Mouse (Mus musculus) heart, embryonic 15.5 days (tissue): ENCODE results near the gene Capn8. TPM values are rescaled to one million over a fixed set of nuclear protein-coding genes. Genes with fewer than 3 reads are reported as not detected.
A peak's percentile ranks its signal among the peaks of the same experiment; 100 is the strongest.

ENCODE experiments used
- ATAC-seq: fragments of 200-750 bp; cut with Nextera tagmentation; replicated peaks from 2 replicates; pipeline ENCODE4 v1.8.0; 2017; ENCODE audit warnings: low read depth, moderate TSS enrichment; ENCODE audit not compliant: insufficient number of reproducible peaks, insufficient read depth, low FRiP score
- H3K27ac ChIP-seq: fragments of 300-500 bp; sonication (generic); 2 replicates; pipeline ENCODE4 v1.5.1; 2015; ENCODE audit warnings: mild to moderate bottlenecking, inconsistent platforms
- H3K27me3 ChIP-seq: fragments of 300-500 bp; sonication (generic); 2 replicates; pipeline ENCODE4 v1.6.1; 2015; ENCODE audit warnings: inconsistent platforms
- H3K36me3 ChIP-seq: fragments of 300-500 bp; sonication (generic); 2 replicates; pipeline ENCODE4 v1.6.1; 2015; ENCODE audit warnings: mild to moderate bottlenecking, inconsistent platforms
- H3K4me1 ChIP-seq: fragments of 300-500 bp; sonication (generic); replicated peaks from 2 replicates; pipeline ENCODE4 v1.6.1; 2015; ENCODE audit warnings: inconsistent platforms
- H3K4me2 ChIP-seq: fragments of 300-500 bp; sonication (generic); 2 replicates; pipeline ENCODE4 v1.6.1; 2015; ENCODE audit warnings: inconsistent platforms, mild to moderate bottlenecking, moderate library complexity
- H3K4me3 ChIP-seq: fragments of 300-500 bp; sonication (generic); 2 replicates; pipeline ENCODE4 v1.5.1; 2015; ENCODE audit warnings: mild to moderate bottlenecking, inconsistent platforms
- H3K9ac ChIP-seq: fragments of 300-500 bp; sonication (generic); 2 replicates; pipeline ENCODE4 v1.6.1; 2015; ENCODE audit warnings: mild to moderate bottlenecking, inconsistent platforms
- H3K9me3 ChIP-seq: fragments of 300-500 bp; sonication (generic); replicated peaks from 2 replicates; pipeline ENCODE4 v1.6.1; 2016; ENCODE audit warnings: inconsistent platforms
- WGBS: fragments of 180-500 bp; shearing (Covaris S2); methylation state at CpG from one replicate; pipeline ENCODE4 v1.1.7; 2015; ENCODE audit warnings: mixed read lengths; 5-methylcytosine and 5-hydroxymethylcytosine counted together
- polyA plus RNA-seq: library from polyadenylated mRNA; unstranded; fragments of >200 nt; fragmentation: Nextera tagmentation; extraction: Ambion mirVana; gene quantifications from 2 replicates; pipeline ENCODE4 v1.2.1, GENCODE M21; 2015

Gene Capn8
- polyA plus RNA-seq, 1 experiment from 2014 or later = not detected

DNA sequence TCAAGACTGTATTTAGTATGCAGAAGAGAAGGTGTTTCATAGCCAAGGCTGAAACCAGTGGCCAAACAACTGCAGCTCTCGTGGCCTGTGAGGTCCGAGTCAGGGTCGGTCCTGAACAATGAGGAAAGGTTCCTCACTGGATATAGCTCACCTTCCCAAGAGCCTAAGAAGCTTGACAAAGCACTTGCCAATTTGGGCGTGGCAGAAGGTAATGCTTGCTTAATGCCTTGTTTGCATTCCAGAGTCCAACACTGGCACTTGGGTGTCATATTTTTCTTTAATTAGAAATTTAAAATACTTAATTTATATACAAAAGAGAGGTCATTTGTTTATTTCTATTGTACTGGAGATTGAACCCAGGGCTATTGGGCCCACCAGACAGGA, 9.9 kb downstream of the Capn8 start:
- Histone ChIP-seq H3K9me3 (no peaks in the 10 kb centered on the region), H3K4me3 (no peak overlapping the region), H3K36me3 (no peaks in the 10 kb centered on the region), H3K27me3 (no peaks in the 10 kb centered on the region), H3K4me1 (peaks cover 14% of the 10 kb centered on the region), H3K9ac (no peak overlapping the region), H3K4me2 (no peak overlapping the region), H3K27ac (no peak overlapping the region)
- WGBS = 73% methylated on average over 4 of the region's 4 CpGs
- ATAC-seq = no peak

DNA sequence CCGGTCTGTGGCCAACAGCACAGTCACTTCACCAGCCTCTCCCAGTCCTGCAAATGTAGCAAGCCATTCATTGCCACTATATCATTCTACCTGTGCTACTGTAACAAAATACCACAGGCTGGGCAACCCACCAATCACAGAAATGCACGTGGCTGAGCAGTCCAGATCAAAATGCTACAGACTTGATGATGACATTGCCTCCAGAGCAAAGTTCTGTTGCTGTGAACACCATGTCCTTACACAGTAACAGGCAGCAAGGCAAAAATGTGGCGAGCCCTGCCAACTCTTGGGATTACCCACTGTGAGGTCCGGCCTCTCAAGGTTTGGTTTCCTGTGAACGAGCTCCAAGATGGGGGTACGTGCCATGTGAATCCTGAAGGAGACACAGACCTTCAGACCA, 19.4 kb downstream of the Capn8 start:
- H3K27ac ChIP-seq = no peak overlapping the region
- H3K27me3 ChIP-seq = no peaks in the 10 kb centered on the region
- H3K4me1 ChIP-seq = peaks cover 6% of the 10 kb centered on the region
- no peak overlapping the region for H3K4me3 ChIP-seq
- no peak for ATAC-seq
- H3K9me3 ChIP-seq = no peaks in the 10 kb centered on the region
- no peak overlapping the region for H3K9ac ChIP-seq
- no peak overlapping the region for H3K4me2 ChIP-seq
- no peaks in the 10 kb centered on the region for H3K36me3 ChIP-seq
- 82% methylated on average over 6 of the region's 6 CpGs for WGBS

DNA sequence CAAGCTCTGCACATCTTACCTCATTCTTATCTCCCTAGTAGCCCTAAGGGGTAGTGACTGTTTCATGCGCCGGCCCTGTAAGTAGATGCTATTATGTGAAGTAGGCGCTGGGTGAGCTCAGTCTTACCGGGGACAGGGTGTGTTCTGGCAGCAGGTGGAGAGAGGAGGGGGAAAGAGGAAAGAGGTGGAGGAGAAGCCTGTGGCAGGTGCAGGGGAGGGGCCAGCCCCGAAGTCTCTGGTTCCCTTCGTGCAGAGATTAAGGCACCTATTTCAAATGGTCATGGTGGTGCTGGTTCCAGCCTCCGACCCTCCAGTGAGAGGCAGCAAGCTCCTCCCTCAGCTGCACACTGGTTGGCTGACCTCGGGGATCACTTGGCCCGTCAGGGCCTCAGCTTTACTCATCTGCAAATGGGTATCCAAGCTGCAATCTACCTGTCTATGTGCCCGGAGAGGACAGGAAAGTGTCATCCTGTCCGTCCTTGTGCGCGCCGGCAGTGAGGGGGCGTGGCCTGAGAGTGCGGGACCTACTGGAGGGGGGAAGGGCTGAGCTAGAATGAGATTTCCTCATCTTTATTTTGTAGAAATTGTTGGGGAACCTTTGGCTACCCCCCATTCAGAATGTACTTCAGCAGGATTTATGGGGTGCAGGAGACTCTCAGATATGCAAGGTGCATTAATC, 20.5 kb downstream of the Capn8 start:
- Histone ChIP-seq H3K4me1 (peaks cover 6% of the 10 kb centered on the region), H3K4me2 (peak overlapping the region; percentile 52), H3K9me3 (no peaks in the 10 kb centered on the region), H3K4me3 (peak overlapping the region; percentile 36), H3K36me3 (no peaks in the 10 kb centered on the region), H3K9ac (peak overlapping the region; percentile 31; the same call in 1 of the 2 replicates), H3K27me3 (no peaks in the 10 kb centered on the region), H3K27ac (no peak overlapping the region)
- WGBS = 18% methylated on average over 16 of the region's 16 CpGs
- no peak for ATAC-seq

DNA sequence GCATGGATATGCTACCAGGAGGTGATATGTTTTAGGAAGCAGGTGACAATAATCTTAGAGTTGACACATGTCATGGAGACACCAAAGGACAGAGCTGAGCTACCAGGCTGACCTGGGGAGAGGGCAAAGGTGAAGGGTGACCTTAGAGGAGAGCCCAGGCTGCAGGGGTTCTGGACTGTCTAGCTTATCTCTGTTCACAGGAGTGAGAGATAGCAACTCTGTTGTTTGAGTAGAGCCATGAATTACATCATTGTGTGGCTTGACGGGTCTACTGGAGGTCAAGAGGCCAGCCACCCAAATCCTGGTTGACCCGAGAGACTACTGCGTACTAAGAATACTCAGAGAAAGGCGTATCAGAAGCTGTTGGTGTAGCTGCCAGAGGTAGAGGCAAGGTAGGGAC, 22.9 kb downstream of the Capn8 start:
- WGBS = 48% methylated on average over 4 of the region's 4 CpGs

DNA sequence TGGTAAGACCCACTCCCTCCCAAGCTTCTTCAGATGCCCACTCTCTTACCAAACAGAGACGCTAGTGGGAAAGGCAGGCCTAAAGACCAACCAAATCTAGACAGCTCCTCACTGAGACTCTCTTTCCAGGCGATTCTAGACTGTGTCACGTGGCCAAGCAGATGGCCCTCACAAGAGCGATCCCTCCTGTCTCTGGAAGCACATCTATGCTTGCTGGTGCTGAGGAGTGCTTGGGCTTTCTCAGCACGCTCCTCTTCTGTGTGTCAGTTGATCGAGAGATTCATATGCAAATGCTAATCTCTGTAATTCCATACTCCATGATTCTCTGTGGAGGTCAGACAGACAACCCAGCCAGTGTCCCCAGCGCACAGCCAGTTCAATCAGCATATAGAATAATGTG, 26.7 kb downstream of the Capn8 start:
- 80% methylated on average over 7 of the region's 7 CpGs for WGBS
- no peak overlapping the region for H3K4me3 ChIP-seq
- H3K4me1 ChIP-seq = no peaks in the 10 kb centered on the region
- H3K9ac ChIP-seq = no peak overlapping the region
- ATAC-seq = no peak
- H3K4me2 ChIP-seq = no peak overlapping the region
- H3K27ac ChIP-seq = no peak overlapping the region
- no peaks in the 10 kb centered on the region for H3K27me3 ChIP-seq
- H3K36me3 ChIP-seq = no peaks in the 10 kb centered on the region
- H3K9me3 ChIP-seq = no peaks in the 10 kb centered on the region

More for the DNA sequence above, 22.9 kb downstream of the Capn8 start:
- Histone ChIP-seq H3K4me1 (peaks cover 6% of the 10 kb centered on the region), H3K9ac (no peak overlapping the region), H3K27ac (no peak overlapping the region), H3K4me2 (no peak overlapping the region), H3K36me3 (no peaks in the 10 kb centered on the region), H3K4me3 (no peak overlapping the region), H3K9me3 (no peaks in the 10 kb centered on the region), H3K27me3 (no peaks in the 10 kb centered on the region)
- no peak for ATAC-seq

DNA sequence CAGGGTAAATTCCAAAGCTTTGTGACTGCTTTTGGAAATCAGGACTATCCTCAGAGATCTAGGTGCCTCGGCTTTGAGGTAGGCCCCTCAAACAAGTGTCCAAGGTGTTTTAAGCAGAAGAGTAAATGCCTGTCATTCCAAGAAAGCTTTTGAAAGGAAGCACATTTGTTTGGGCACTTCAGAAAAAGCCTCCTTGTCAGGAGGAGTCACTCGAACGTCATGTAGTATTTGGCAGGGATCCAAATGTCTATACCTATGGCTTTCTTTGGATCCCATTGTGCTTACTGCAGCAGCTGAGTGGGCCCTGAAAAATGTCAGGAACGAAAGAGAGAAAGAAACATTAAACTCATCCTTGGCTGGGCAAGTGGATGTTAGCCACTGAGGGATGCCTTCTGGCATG, 27.6 kb downstream of the Capn8 start:
- H3K27me3 ChIP-seq = no peaks in the 10 kb centered on the region
- no peak for ATAC-seq
- no peak overlapping the region for H3K9ac ChIP-seq
- WGBS = 17% methylated on average over 4 of the region's 4 CpGs
- H3K4me2 ChIP-seq = no peak overlapping the region
- no peaks in the 10 kb centered on the region for H3K4me1 ChIP-seq
- H3K27ac ChIP-seq = no peak overlapping the region
- H3K36me3 ChIP-seq = no peaks in the 10 kb centered on the region
- H3K9me3 ChIP-seq = no peaks in the 10 kb centered on the region
- no peak overlapping the region for H3K4me3 ChIP-seq

DNA sequence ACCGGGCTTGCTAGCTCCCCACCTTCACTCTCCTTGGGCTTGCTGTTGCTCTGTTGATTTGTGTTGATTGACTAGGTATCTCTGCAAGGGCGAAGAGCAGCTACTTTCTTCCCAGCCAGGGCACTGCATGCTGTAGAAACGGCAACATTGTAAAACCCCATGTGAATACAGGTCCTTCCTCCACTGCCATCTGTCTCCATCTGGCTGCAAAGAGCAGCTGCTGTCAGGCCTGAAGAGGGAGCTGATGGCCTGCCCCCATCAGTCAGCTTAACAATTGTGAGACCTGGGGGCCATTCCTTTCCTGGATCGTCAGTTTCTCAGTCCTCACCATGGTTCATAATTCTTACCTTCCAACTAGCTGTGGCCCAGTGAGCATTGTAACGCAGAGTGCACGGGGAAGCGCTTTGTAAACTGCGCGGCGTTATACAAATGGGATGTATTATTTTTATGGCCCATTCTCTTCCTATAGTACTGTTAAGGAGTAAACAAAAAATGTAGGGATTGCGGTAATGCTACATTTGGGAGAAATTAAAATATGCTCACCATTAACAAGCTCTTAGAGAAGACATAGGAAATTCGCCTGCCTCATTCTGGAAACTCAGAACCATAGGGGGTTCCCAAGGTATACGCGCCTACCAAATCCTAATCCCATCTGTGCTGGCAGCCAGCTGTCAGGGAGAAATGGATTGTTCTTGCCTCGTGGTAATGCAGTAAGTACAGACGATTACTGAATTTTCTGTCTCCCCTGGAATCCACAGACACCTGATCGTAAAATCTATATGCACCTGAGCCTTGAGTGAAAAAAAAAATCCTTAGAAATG, 40.7 kb downstream of the Capn8 start:
- Histone ChIP-seq H3K36me3 (no peaks in the 10 kb centered on the region), H3K9ac (no peak overlapping the region), H3K4me1 (no peaks in the 10 kb centered on the region), H3K27me3 (0 out of 2 replicates have a peak, but pooled peaks cover 4% of the 10 kb centered on the region), H3K9me3 (no peaks in the 10 kb centered on the region), H3K27ac (no peak overlapping the region), H3K4me3 (no peak overlapping the region), H3K4me2 (no peak overlapping the region)
- ATAC-seq = no peak
- WGBS = 75% methylated on average over 17 of the region's 17 CpGs

DNA sequence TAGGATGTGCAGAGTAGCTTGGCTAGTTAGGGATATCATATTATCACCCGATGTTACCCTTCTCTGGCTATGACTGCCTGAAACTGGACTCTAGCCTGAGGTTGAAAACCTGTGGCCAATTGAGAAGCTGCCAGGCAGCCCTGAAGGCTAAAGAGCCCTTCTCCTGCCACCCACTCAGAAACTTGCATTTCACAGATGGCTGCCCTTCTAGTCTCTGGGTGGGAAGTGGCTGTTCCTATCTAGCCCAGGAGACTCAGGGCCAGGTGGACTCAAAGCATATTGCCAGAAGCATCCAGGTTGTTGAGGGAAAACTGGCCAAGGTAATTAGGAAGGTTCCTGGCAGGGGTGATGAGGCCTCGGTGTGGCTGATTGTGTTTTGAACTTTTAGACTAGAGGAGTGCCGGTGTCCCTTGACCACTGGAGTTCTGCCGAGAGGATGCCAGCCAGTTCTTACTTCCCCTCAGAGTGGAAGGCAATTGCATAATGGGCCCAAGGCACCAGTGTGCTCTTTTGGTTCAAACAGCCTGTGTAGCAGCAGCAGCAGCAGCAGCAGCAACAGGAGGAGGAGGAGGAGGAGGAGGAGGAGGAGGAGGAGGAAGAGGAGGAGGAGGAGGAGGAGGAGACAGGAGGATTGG, 45.0 kb downstream of the Capn8 start:
- 84% methylated on average over 4 of the region's 4 CpGs for WGBS
- H3K4me3 ChIP-seq = no peak overlapping the region
- H3K9ac ChIP-seq = no peak overlapping the region
- H3K9me3 ChIP-seq = no peaks in the 10 kb centered on the region
- no peaks in the 10 kb centered on the region for H3K36me3 ChIP-seq
- ATAC-seq = no peak
- no peak overlapping the region for H3K4me2 ChIP-seq
- no peak overlapping the region for H3K27ac ChIP-seq
- no peaks in the 10 kb centered on the region for H3K4me1 ChIP-seq
- 0 out of 2 replicates have a peak, but pooled peaks cover 2% of the 10 kb centered on the region for H3K27me3 ChIP-seq

DNA sequence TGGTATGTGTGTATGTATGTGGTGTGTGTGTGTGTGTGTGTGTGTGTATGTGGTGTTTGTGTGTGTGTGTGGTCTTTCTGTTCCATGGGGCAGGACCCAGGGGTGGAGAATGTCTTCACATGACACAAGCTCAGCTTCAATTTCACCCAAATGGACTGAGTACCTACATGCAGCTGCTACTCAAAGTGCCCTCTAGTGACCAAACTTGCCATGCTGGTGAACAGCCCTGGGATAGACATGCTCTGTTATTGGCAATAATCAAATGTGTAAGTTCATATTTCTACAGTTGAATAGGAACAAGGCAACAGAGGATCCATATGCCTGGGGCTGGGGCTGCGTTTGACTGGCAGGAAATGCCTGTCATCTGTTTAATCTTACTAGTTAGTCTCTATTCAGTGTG, 50.7 kb downstream of the Capn8 start:
- Histone ChIP-seq H3K4me2 (no peak overlapping the region), H3K36me3 (no peaks in the 10 kb centered on the region), H3K27ac (no peak overlapping the region), H3K9me3 (no peaks in the 10 kb centered on the region), H3K9ac (no peak overlapping the region), H3K4me1 (no peaks in the 10 kb centered on the region), H3K4me3 (no peak overlapping the region), H3K27me3 (no peaks in the 10 kb centered on the region)
- ATAC-seq = no peak
- WGBS = 37% methylated on average over 1 of the region's 1 CpGs

DNA sequence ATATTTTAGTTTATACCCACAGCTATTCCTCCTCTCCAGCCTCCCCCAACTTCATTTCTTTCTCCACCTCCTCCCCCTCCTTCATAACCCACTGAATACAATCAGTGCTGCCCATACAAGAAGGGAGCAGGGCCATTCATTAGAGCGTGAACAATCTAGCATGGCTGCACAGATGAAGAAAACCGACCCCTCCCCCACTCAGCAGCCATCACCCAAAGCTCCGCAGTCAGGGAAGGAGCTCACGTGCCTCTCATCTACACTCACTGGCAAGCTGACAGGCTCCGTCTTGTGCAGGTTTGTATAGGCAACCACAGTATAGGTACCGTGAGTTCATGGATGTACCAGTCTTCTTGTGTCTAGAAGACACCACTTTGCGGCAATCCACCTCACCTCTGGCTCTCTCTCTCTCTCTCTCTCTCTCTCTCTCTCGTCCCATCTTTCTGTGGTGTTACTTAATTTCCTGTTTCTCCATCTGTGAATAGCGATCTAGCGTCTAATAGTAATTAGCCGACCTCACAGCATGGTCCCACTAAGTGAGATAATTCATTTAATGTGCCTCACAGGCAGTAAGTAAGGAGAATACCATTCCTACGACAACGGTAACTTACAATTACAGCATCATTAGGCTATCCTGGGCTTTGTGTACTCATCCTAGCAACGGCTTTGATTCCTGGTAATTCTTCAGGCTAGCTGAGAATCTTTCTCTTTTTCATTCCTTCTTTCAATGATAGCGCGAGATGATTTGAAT, 53.6 kb downstream of the Capn8 start:
- Histone ChIP-seq H3K4me3 (no peak overlapping the region), H3K27ac (no peak overlapping the region), H3K27me3 (no peaks in the 10 kb centered on the region), H3K36me3 (no peaks in the 10 kb centered on the region), H3K9me3 (no peaks in the 10 kb centered on the region), H3K4me2 (no peak overlapping the region), H3K9ac (no peak overlapping the region), H3K4me1 (no peaks in the 10 kb centered on the region)
- WGBS = 80% methylated on average over 16 of the region's 16 CpGs
- ATAC-seq = no peak

DNA sequence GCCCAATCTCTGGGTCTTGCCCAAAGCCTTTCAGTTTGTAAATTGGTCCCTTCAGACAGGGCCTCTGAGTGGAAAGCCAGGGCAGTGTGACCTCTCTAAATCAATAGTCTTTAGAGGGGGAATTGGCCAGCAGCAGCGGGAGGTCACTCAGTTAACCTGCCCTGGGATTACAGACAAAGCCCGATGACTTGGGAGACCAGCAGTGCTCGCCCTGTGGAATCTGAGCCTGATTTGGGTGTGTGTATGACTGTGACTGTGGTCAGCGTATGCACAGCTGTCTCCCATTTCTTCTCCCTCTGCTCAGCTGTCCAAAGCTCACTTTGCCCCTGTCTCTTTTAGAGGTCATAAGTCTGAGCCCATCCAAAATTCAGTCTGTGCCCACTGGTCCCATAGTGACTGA, 55.7 kb downstream of the Capn8 start:
- WGBS = 60% methylated on average over 4 of the region's 4 CpGs
- Histone ChIP-seq H3K4me2 (no peak overlapping the region), H3K9me3 (no peaks in the 10 kb centered on the region), H3K4me3 (no peak overlapping the region), H3K9ac (no peak overlapping the region), H3K27ac (no peak overlapping the region), H3K36me3 (no peaks in the 10 kb centered on the region), H3K27me3 (no peaks in the 10 kb centered on the region), H3K4me1 (no peaks in the 10 kb centered on the region)
- ATAC-seq = no peak
